Mouse (Mus musculus): Measurements from ENCODE around the gene Gm3591.
"Not testable (repeated sequence)": the region's sequence is repeated elsewhere in the genome, so short reads cannot be mapped to it uniquely, and the experiment has no call there.

Gm3591 gene

GRCm38 (mm10) chr14:6412382-6412781, at the start of gene Gm3591:
TSS of gene Gm3591 (minus strand) at chr14:6412482.
- not testable (repeated sequence) for DNase-seq (ENCODE audit: low spot score in 2 of 2)

GRCm38 (mm10) chr14:6444511-6444910, 32.2 kb upstream of the Gm3591 start, which contains the start of gene Gm3594:
TSS of gene Gm3594 (minus strand) at chr14:6444611.
- DNase-seq (ENCODE audit: low spot score in 2 of 2), result not testable (repeated sequence)

GRCm38 (mm10) chr14:6440774-6441173, 28.5 kb upstream of the Gm3591 start:
- not testable (repeated sequence) for DNase-seq (ENCODE audit: low spot score in 2 of 2)

GRCm38 (mm10) chr14:6440206-6440605, 27.9 kb upstream of the Gm3591 start:
- not testable (repeated sequence) for DNase-seq (ENCODE audit: low spot score in 2 of 2)

GRCm38 (mm10) chr14:6426766-6427165, 14.5 kb upstream of the Gm3591 start:
- not testable (repeated sequence) for DNase-seq (ENCODE audit: low spot score in 2 of 2)

GRCm38 (mm10) chr14:6426353-6426752, 14.1 kb upstream of the Gm3591 start:
- DNase-seq (ENCODE audit: low spot score in 2 of 2), result not testable (repeated sequence)

- DNase-seq (ENCODE audit: low spot score in 2 of 2), result not testable (repeated sequence)
Measured at GRCm38 (mm10) chr14:6390219-6390618, 22.1 kb downstream of the Gm3591 start, which contains the start of gene Gm16440. TSS of gene Gm16440 (minus strand) at chr14:6390319.
